Mouse (Mus musculus): ENCODE data around the gene Fam53b. TPM values are rescaled to one million over a fixed set of nuclear protein-coding genes. Genes with fewer than 3 reads are reported as not detected.
A peak's percentile ranks its signal among the peaks of the same experiment; 100 is the strongest.

The Fam53b gene
- polyA plus RNA-seq, 1 experiment from 2014 or later: 20.4 TPM

DNA sequence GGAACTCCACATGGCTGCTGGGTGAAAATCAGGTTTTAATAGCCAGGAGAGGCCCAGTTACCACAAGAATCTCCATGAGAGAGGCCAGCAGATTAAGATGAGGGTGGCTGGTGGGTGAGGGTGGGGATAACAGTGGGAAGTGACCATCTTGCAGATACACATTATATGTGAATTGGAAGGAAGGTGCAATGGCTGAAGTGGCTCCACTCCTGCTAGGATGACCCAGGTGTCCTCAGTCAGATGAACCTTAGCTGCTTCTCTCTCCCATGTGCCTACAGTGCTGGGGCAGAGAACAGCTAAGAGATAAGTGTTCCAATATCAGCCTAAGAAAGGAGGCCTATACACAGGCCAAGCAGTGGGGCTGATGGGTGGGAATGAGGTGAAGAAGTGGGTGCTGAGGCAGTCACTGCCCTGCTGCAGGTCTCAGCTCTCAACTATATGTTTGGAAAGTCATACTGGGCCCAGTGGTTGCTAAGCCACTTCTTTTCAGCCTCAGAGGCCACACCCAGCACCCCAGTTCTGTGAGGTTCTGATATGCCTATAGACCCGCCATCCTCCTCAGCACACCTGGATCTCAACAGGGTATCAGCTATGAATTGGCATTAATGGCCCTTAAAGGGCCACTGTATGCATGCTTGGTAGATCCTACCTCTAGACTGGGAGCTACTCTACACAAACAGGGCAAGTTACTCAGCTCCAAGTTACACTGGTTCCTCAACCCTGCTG lies 35.8 kb downstream of the Fam53b start:
- peaks cover 2% of the 10 kb centered on the region; the same call in 1 of the 2 replicates for H3K36me3 ChIP-seq (ENCODE audit: control insufficient read depth, insufficient read depth, low read length)
- no peak overlapping the region for H3K4me3 ChIP-seq (ENCODE audit: low read depth, low read length)
- DNase-seq (ENCODE audit: low spot score) (no peak), ATAC-seq (replicated peaks; ENCODE audit: low FRiP score) (peak; percentile 84)
- 53% methylated on average over 1 of the region's 1 CpGs for WGBS
- H3K27me3 ChIP-seq (replicated peaks; ENCODE audit: control insufficient read depth, insufficient read depth, low read length): no peaks in the 10 kb centered on the region
- H3K9me3 ChIP-seq (ENCODE audit: control insufficient read depth, low read length): no peaks in the 10 kb centered on the region
- H3K4me1 ChIP-seq (replicated peaks; ENCODE audit: control insufficient read depth, insufficient read depth, low read length): peaks cover 49% of the 10 kb centered on the region
- peak overlapping the region; percentile 77 for H3K27ac ChIP-seq (ENCODE audit: low read depth, low read length)
- H3K9ac ChIP-seq (ENCODE audit: low read depth, low read length): peak overlapping the region; percentile 43
- peak overlapping the region; percentile 25; the same call in 1 of the 2 replicates for H3K4me2 ChIP-seq

DNA sequence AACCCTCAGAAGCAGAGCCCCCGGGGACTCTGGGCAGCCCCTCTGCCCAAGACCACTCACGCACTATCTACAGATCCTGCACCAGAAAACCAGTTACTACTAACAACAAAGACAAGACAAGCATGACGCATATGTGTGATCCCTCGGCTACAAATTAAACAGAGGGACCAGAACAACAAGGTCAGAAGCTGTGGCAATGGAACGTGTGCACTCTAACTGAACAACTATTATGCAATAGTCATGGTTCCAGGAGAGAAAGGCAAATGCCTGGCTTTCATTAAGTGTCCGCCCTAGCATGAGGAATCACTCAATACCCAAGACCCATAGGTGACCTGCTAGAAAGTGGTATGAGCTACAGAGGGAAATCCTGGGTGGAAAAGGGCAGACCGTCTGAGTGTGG lies 36.6 kb downstream of the Fam53b start:
- peaks cover 2% of the 10 kb centered on the region; the same call in 1 of the 2 replicates for H3K36me3 ChIP-seq (ENCODE audit: control insufficient read depth, insufficient read depth, low read length)
- no peak overlapping the region for H3K4me3 ChIP-seq (ENCODE audit: low read depth, low read length)
- no peaks in the 10 kb centered on the region for H3K9me3 ChIP-seq (ENCODE audit: control insufficient read depth, low read length)
- ATAC-seq (replicated peaks; ENCODE audit: low FRiP score) (no peak), DNase-seq (ENCODE audit: low spot score) (no peak)
- H3K4me2 ChIP-seq: peak overlapping the region; percentile 51
- peak overlapping the region; percentile 58; the same call in 1 of the 2 replicates for H3K9ac ChIP-seq (ENCODE audit: low read depth, low read length)
- H3K4me1 ChIP-seq (replicated peaks; ENCODE audit: control insufficient read depth, insufficient read depth, low read length): peaks cover 56% of the 10 kb centered on the region
- H3K27me3 ChIP-seq (replicated peaks; ENCODE audit: control insufficient read depth, insufficient read depth, low read length): no peaks in the 10 kb centered on the region
- peak overlapping the region; percentile 77 for H3K27ac ChIP-seq (ENCODE audit: low read depth, low read length)
- 84% methylated on average over 7 of the region's 7 CpGs for WGBS

DNA sequence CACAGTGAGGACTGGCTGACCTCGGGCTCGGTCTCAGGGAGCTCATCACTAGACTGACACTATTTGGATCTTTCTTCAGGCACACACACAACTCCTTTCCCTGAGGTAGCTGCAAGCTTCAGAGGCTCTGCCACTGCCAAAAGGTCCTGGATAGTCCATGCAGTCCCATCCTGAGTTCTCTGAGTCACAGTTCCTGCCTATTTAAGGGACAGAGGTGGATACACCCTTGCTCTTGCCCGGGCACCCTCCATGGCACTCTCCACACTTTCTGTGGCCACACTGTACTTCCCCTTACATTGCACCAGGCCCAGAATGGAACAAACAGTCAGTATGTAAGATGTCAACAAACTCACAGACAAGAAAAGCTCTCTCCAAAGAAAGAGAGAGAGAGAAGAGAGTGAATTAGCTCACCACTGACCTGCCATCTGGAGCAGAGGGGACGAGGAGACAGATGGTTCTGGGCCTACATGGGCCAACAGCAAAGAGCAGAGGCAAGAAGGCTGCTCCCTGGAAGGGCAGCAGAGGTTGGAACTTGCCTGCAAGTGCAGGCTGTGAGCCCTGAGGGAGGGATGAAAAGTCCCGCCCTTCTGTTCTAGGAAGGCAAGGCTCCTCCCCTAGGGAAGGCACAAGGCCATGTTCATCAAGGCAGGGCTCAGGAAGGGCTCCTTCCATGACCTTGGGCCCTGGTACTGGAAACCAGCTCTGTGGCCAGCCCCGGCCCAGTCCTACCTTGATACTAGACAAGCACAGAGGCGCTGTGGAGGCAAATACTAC lies 37.2 kb downstream of the Fam53b start:
- H3K9me3 ChIP-seq (ENCODE audit: control insufficient read depth, low read length): no peaks in the 10 kb centered on the region
- DNase-seq (ENCODE audit: low spot score) (no peak), ATAC-seq (replicated peaks; ENCODE audit: low FRiP score) (peak; percentile 71)
- H3K27ac ChIP-seq (ENCODE audit: low read depth, low read length): peak overlapping the region; percentile 77
- H3K36me3 ChIP-seq (ENCODE audit: control insufficient read depth, insufficient read depth, low read length): peaks cover 2% of the 10 kb centered on the region; the same call in 1 of the 2 replicates
- H3K27me3 ChIP-seq (replicated peaks; ENCODE audit: control insufficient read depth, insufficient read depth, low read length): no peaks in the 10 kb centered on the region
- H3K4me3 ChIP-seq (ENCODE audit: low read depth, low read length): peak overlapping the region; percentile 30
- peaks cover 58% of the 10 kb centered on the region for H3K4me1 ChIP-seq (replicated peaks; ENCODE audit: control insufficient read depth, insufficient read depth, low read length)
- 79% methylated on average over 7 of the region's 7 CpGs for WGBS
- peak overlapping the region; percentile 51 for H3K4me2 ChIP-seq
- peak overlapping the region; percentile 58 for H3K9ac ChIP-seq (ENCODE audit: low read depth, low read length)

DNA sequence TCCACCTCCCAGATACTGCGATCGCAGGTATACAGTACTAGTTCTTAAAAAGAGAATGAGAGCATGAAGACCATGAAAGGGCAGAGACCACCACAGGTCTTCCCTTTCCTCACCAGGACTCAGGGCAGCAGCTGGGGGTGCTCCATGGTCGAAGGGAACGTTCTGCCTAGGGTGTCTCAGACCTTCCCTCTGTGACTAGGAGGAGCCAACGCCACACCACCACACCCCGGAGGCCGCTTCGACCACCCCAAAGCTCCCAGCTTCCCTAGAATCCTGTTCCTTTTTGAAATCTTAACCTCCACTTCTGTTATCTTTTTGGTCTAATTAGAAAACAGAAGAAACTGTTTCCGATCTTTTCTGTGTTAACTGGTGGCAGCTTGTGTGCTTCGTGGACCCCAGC lies 37.8 kb downstream of the Fam53b start:
- H3K9me3 ChIP-seq (ENCODE audit: control insufficient read depth, low read length): no peaks in the 10 kb centered on the region
- DNase-seq (ENCODE audit: low spot score) (no peak), ATAC-seq (replicated peaks; ENCODE audit: low FRiP score) (no peak)
- H3K27ac ChIP-seq (ENCODE audit: low read depth, low read length): peak overlapping the region; percentile 46; the same call in 1 of the 2 replicates
- H3K9ac ChIP-seq (ENCODE audit: low read depth, low read length): peak overlapping the region; percentile 58; the same call in 1 of the 2 replicates
- peaks cover 52% of the 10 kb centered on the region for H3K4me1 ChIP-seq (replicated peaks; ENCODE audit: control insufficient read depth, insufficient read depth, low read length)
- peak overlapping the region; percentile 30 for H3K4me3 ChIP-seq (ENCODE audit: low read depth, low read length)
- peaks cover 2% of the 10 kb centered on the region; the same call in 1 of the 2 replicates for H3K36me3 ChIP-seq (ENCODE audit: control insufficient read depth, insufficient read depth, low read length)
- WGBS: 88% methylated on average over 10 of the region's 10 CpGs
- H3K27me3 ChIP-seq (replicated peaks; ENCODE audit: control insufficient read depth, insufficient read depth, low read length): no peaks in the 10 kb centered on the region
- peak overlapping the region; percentile 51 for H3K4me2 ChIP-seq

DNA sequence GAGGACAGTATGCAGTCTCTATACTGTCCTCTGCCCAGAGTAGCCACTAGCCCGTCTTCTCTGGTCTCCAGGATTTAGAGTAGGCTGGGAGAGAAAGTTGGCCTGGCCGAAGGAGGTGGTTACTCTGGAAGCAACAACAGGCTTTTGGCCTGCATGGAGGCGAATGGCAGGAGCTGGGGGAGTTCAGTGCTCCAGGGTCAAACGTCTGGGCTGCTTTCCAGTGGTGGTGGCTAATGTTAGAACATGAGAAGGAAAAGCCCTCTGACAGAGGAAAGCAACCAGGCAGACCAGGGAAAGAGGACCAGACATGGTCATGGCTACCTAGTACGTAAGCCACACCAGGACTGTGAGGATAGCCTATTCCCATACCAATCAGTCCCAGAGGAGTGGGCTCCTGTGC lies 38.4 kb downstream of the Fam53b start:
- Histone ChIP-seq H3K4me2 (peak overlapping the region; percentile 51), H3K36me3 (ENCODE audit: control insufficient read depth, insufficient read depth, low read length) (peaks cover 2% of the 10 kb centered on the region; the same call in 1 of the 2 replicates), H3K9ac (ENCODE audit: low read depth, low read length) (peak overlapping the region; percentile 58; the same call in 1 of the 2 replicates), H3K4me1 (replicated peaks; ENCODE audit: control insufficient read depth, insufficient read depth, low read length) (peaks cover 52% of the 10 kb centered on the region), H3K9me3 (ENCODE audit: control insufficient read depth, low read length) (no peaks in the 10 kb centered on the region), H3K4me3 (ENCODE audit: low read depth, low read length) (peak overlapping the region; percentile 30; the same call in 1 of the 2 replicates), H3K27me3 (replicated peaks; ENCODE audit: control insufficient read depth, insufficient read depth, low read length) (no peaks in the 10 kb centered on the region), H3K27ac (ENCODE audit: low read depth, low read length) (0 out of 2 replicates have a peak overlapping the region, but pooled peaks have one; percentile 32)
- DNase-seq (ENCODE audit: low spot score) (no peak), ATAC-seq (replicated peaks; ENCODE audit: low FRiP score) (no peak)
- WGBS: 88% methylated on average over 5 of the region's 5 CpGs

DNA sequence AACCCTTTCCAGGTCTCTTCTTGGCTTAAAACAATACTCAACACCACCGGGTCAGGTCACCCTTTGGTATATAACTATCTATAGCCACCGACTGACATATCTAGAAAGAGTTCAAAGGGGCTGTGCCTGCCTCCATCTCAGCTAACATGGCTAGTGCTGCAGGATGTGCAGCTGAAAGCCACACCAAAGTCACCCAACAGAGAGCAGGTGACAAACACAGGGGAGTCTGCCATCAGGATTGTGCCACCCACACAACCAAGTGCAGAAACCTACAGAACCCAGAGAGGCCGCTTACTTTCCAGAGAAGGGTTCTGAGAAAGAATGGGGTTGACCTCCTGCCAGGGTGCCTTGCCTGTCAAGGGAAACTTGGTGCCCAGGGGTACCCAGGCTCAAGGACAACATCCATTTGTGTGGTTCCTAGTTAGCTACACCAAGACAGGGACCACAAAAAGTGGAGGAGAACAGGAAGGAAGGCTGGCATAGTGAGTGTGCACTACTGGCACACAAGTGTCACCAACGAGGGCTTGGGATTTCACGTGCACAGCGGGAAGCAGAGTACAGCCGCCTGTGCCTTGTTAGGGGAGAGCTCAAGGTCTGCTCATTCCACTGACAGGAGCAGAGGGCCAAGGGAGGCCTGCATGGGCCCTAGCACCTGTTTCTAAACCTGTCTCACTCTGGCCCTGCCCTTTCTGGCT lies 40.5 kb downstream of the Fam53b start:
- Histone ChIP-seq H3K4me2 (peak overlapping the region; percentile 50), H3K9ac (ENCODE audit: low read depth, low read length) (peak overlapping the region; percentile 48), H3K9me3 (ENCODE audit: control insufficient read depth, low read length) (no peaks in the 10 kb centered on the region), H3K4me1 (replicated peaks; ENCODE audit: control insufficient read depth, insufficient read depth, low read length) (peaks cover 53% of the 10 kb centered on the region), H3K36me3 (ENCODE audit: control insufficient read depth, insufficient read depth, low read length) (peaks cover 2% of the 10 kb centered on the region; the same call in 1 of the 2 replicates), H3K4me3 (ENCODE audit: low read depth, low read length) (no peak overlapping the region), H3K27me3 (replicated peaks; ENCODE audit: control insufficient read depth, insufficient read depth, low read length) (no peaks in the 10 kb centered on the region), H3K27ac (ENCODE audit: low read depth, low read length) (peak overlapping the region; percentile 86)
- DNase-seq (ENCODE audit: low spot score) (no peak), ATAC-seq (replicated peaks; ENCODE audit: low FRiP score) (no peak)
- WGBS: 82% methylated on average over 7 of the region's 7 CpGs

DNA sequence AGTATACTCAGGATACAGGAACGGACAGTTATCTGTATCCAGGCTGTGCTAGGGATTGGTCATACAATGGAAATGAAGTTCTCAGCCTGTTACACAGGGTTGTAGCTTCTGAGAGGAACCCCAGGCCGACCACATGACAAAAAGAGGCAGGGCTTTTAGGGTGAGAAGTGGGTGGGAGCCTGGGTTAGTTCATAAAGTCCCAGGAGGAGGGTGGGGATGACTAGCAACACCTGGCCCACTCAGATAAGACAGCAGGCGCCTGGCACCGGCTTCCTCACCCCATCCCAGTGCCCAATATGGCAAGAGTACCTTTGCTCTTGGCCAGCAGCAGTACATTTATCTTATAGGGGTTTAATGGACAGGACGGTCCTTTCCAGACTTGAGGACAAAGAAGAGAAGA lies 41.2 kb downstream of the Fam53b start:
- Histone ChIP-seq H3K4me3 (ENCODE audit: low read depth, low read length) (no peak overlapping the region), H3K4me1 (replicated peaks; ENCODE audit: control insufficient read depth, insufficient read depth, low read length) (peaks cover 50% of the 10 kb centered on the region), H3K36me3 (ENCODE audit: control insufficient read depth, insufficient read depth, low read length) (peaks cover 2% of the 10 kb centered on the region; the same call in 1 of the 2 replicates), H3K9me3 (ENCODE audit: control insufficient read depth, low read length) (no peaks in the 10 kb centered on the region), H3K9ac (ENCODE audit: low read depth, low read length) (peak overlapping the region; percentile 35; the same call in 1 of the 2 replicates), H3K27me3 (replicated peaks; ENCODE audit: control insufficient read depth, insufficient read depth, low read length) (no peaks in the 10 kb centered on the region), H3K27ac (ENCODE audit: low read depth, low read length) (peak overlapping the region; percentile 86), H3K4me2 (peak overlapping the region; percentile 50)
- WGBS: 59% methylated on average over 5 of the region's 5 CpGs
- ATAC-seq (replicated peaks; ENCODE audit: low FRiP score): peak; percentile 86
- DNase-seq (ENCODE audit: low spot score): no peak

All from liver, embryonic 11.5 days (tissue).